ENCODE assay signal across 19 mouse cellular contexts in the genomic region with DNA sequence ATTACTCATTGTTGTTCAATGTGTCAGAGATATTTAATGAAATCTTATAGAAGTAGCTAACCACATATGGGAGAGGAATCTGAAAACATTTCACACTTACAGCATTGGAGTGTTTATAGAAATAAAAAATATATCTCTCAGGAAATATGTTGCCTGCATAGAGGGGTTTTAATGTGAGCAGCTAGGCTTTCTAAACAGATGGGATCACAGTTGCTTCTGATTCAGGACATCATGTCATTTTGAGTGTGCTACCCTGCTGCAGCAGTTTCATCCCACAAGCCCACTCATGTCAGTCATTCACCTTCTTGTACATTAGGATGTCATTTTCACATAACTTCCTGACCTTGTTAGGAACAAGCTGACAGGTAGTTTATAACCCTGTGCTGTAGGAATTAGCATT.
DNase-seq lines count a peak whose midpoint lies in the region; ATAC-seq and TF ChIP-seq lines count a peak whose summit lies in the region.
"Had no signal": no experiment of that assay in that cellular context is flagged by ENCODE, and none has a peak within 500 bp of the region (broad histone marks: within the 10 kb centered on the region; RNA-seq: fewer than 3 reads in every experiment).

No protein-coding gene starts in this region.

- no peak for TF ChIP-seq CTCF in brain, embryonic 14.5 days (IDR thresholded peaks at IDR 0.05; ENCODE audit: borderline replicate concordance, extremely low read depth, insufficient read depth, insufficient read length)
- TF ChIP-seq CTCF in lung, adult 2 months (IDR thresholded peaks at IDR 0.05; ENCODE audit: insufficient read depth, low read length), result no peak

- ATAC-seq in forebrain, embryonic 16.5 days, result peak; percentile 31; the same call in 1 of the 2 replicates
- no peak for ATAC-seq in forebrain, embryonic 11.5 days (replicated peaks; ENCODE audit: low FRiP score)
- ATAC-seq in hindbrain, embryonic 12.5 days (ENCODE audit: low FRiP score), result no peak

- H3K9ac ChIP-seq in forebrain, embryonic 16.5 days (replicated peaks; ENCODE audit: low read depth, low read length), result no peak overlapping the region
- H3K9ac ChIP-seq in forebrain, embryonic 11.5 days (ENCODE audit: low read length), result no peak overlapping the region
- H3K9ac ChIP-seq in hindbrain, embryonic 12.5 days, result no peak overlapping the region
- H3K9ac ChIP-seq: embryonic facial prominence, embryonic 13.5 days; heart, embryonic 12.5 days; hindbrain, embryonic 15.5 days had no signal

- no peak for DNase-seq in forebrain, embryonic 11.5 days (ENCODE audit: low spot score)
- peak; percentile 38 for DNase-seq in brain, adult 2 months (ENCODE audit: low read depth, low spot score)
- DNase-seq in brain, embryonic 14.5 days (ENCODE audit: low read depth), result peak; percentile 42
- peak; percentile 74 for DNase-seq in layer of hippocampus, adult 9-11 months
- DNase-seq in urinary bladder, adult 2 months (ENCODE audit: low spot score), result no peak
- no peak for DNase-seq in lung, adult 2 months
- DNase-seq: adrenal gland, adult 2 months; adrenal gland, postnatal 25 days; cerebellum, adult 11-12 months; cerebellum, adult 9-10 months; cerebellum, postnatal 36 days; gastrocnemius, postnatal 14 days; heart, adult 2 months had no signal

- H3K4me1 ChIP-seq in forebrain, embryonic 16.5 days (replicated peaks; ENCODE audit: control insufficient read depth, insufficient read depth, low read length), result no peaks in the 10 kb centered on the region
- no peaks in the 10 kb centered on the region for H3K4me1 ChIP-seq in forebrain, embryonic 11.5 days (replicated peaks; ENCODE audit: control insufficient read depth, insufficient read depth, low read length)
- H3K4me1 ChIP-seq in hindbrain, embryonic 12.5 days, result no peaks in the 10 kb centered on the region
- H3K4me1 ChIP-seq in lung, adult 2 months (ENCODE audit: control insufficient read depth, insufficient read depth, low read length), result no peaks in the 10 kb centered on the region
- H3K4me1 ChIP-seq: embryonic facial prominence, embryonic 13.5 days; heart, embryonic 12.5 days; hindbrain, embryonic 10.5 days; hindbrain, embryonic 15.5 days had no signal

- H3K27me3 ChIP-seq in forebrain, embryonic 16.5 days (replicated peaks; ENCODE audit: control insufficient read depth, insufficient read depth, low read length), result no peaks in the 10 kb centered on the region
- H3K27me3 ChIP-seq in forebrain, embryonic 11.5 days (ENCODE audit: control insufficient read depth, insufficient read depth, low read length), result no peaks in the 10 kb centered on the region
- no peaks in the 10 kb centered on the region for H3K27me3 ChIP-seq in hindbrain, embryonic 12.5 days
- H3K27me3 ChIP-seq: embryonic facial prominence, embryonic 13.5 days; heart, embryonic 12.5 days; hindbrain, embryonic 15.5 days had no signal

- H3K27ac ChIP-seq in forebrain, embryonic 16.5 days (ENCODE audit: low read length), result no peak overlapping the region
- no peak overlapping the region for H3K27ac ChIP-seq in forebrain, embryonic 11.5 days (ENCODE audit: low read depth, low read length)
- no peak overlapping the region for H3K27ac ChIP-seq in hindbrain, embryonic 12.5 days
- H3K27ac ChIP-seq: embryonic facial prominence, embryonic 13.5 days; heart, adult 2 months; hindbrain, embryonic 10.5 days; hindbrain, embryonic 15.5 days had no signal

- H3K4me3 ChIP-seq in forebrain, embryonic 16.5 days (replicated peaks; ENCODE audit: low read length), result no peak overlapping the region
- no peak overlapping the region for H3K4me3 ChIP-seq in forebrain, embryonic 11.5 days (ENCODE audit: low read depth, low read length)
- H3K4me3 ChIP-seq in hindbrain, embryonic 12.5 days, result no peak overlapping the region
- no peak overlapping the region for H3K4me3 ChIP-seq in lung, adult 2 months (replicated peaks; ENCODE audit: extremely low read depth, low read depth, low read length)
- H3K4me3 ChIP-seq: embryonic facial prominence, embryonic 13.5 days; heart, adult 2 months; heart, embryonic 12.5 days; hindbrain, embryonic 10.5 days; hindbrain, embryonic 15.5 days had no signal

- no peaks in the 10 kb centered on the region for H3K9me3 ChIP-seq in forebrain, embryonic 16.5 days (ENCODE audit: control insufficient read depth, low read length)
- no peaks in the 10 kb centered on the region for H3K9me3 ChIP-seq in forebrain, embryonic 11.5 days (ENCODE audit: control insufficient read depth, low read length)
- no peaks in the 10 kb centered on the region for H3K9me3 ChIP-seq in hindbrain, embryonic 12.5 days (replicated peaks)
- H3K9me3 ChIP-seq: embryonic facial prominence, embryonic 13.5 days; hindbrain, embryonic 10.5 days; hindbrain, embryonic 15.5 days had no signal

- H3K36me3 ChIP-seq in forebrain, embryonic 16.5 days (ENCODE audit: control insufficient read depth, insufficient read depth), result no peaks in the 10 kb centered on the region
- no peaks in the 10 kb centered on the region for H3K36me3 ChIP-seq in forebrain, embryonic 11.5 days (ENCODE audit: control insufficient read depth, insufficient read depth, low read length)
- H3K36me3 ChIP-seq in hindbrain, embryonic 12.5 days, result no peaks in the 10 kb centered on the region
- H3K36me3 ChIP-seq: embryonic facial prominence, embryonic 13.5 days; heart, embryonic 12.5 days; hindbrain, embryonic 10.5 days; hindbrain, embryonic 15.5 days had no signal

- H3K4me2 ChIP-seq in forebrain, embryonic 16.5 days (ENCODE audit: low read length), result no peak overlapping the region
- H3K4me2 ChIP-seq in forebrain, embryonic 11.5 days (ENCODE audit: low read depth, low read length, severe bottlenecking), result no peak overlapping the region
- no peak overlapping the region for H3K4me2 ChIP-seq in hindbrain, embryonic 12.5 days (replicated peaks)
- H3K4me2 ChIP-seq: embryonic facial prominence, embryonic 13.5 days; heart, embryonic 12.5 days; hindbrain, embryonic 15.5 days had no signal

- TF ChIP-seq POLR2A in brain, embryonic 14.5 days (IDR thresholded peaks at IDR 0.05; ENCODE audit: borderline replicate concordance, extremely low read depth, insufficient read depth, insufficient read length, poor library complexity, severe bottlenecking), result no peak
- TF ChIP-seq POLR2A in lung, adult 2 months (IDR thresholded peaks at IDR 0.05; ENCODE audit: borderline replicate concordance, extremely low read depth, low read depth, low read length), result no peak

Comparison
In these comparisons a context has a peak if more than half of its experiments do, and no peak if none do; other contexts are left out.
1. DNase-seq: peak in brain, adult 2 months (single experiment), brain, embryonic 14.5 days (single experiment) and layer of hippocampus, adult 9-11 months (single experiment); none in forebrain, embryonic 11.5 days (single experiment), urinary bladder, adult 2 months (single experiment) and lung, adult 2 months (single experiment).